Mouse (Mus musculus) MEL (cell line): ENCODE measurements at regions not wholly inside any gene's neighbourhood (a gene's known extent, or its start where the extent isn't known, plus 50 kb on each side); places are given as distances from the start of the nearest gene placed in this dataset.

Source experiments
- DNase-seq: peaks from one replicate; pipeline ENCODE4 v3.0.0; 2011; ENCODE audit warnings: low read depth, low spot score
- H3K27ac ChIP-seq: 2 replicates; pipeline ENCODE4 v1.5.1; 2012; ENCODE audit warnings: low read depth, mild to moderate bottlenecking, control low read depth, low read length, moderate library complexity; ENCODE audit not compliant: control insufficient read depth
- H3K27me3 ChIP-seq, 2 experiments: fragments of 150-350 bp in 1 of 2; sonication (generic) in 1 of 2; 2 replicates each; pipeline ENCODE4 v1.6.1; 2012; ENCODE audit warnings: low read length in 2 of 2, mild to moderate bottlenecking in 2 of 2, improper control_type of control experiment in 1 of 2, moderate library complexity in 1 of 2; ENCODE audit not compliant: insufficient read depth in 2 of 2, control insufficient read depth in 1 of 2
- H3K36me3 ChIP-seq, 2 experiments: 2 replicates each; pipeline ENCODE4 v1.6.1; 2012 to 2014; ENCODE audit warnings: low read length in 2 of 2, improper control_type of control experiment in 1 of 2, inconsistent platforms in 1 of 2, mild to moderate bottlenecking in 1 of 2; ENCODE audit not compliant: insufficient read depth in 2 of 2, control insufficient read depth in 1 of 2
- H3K4me1 ChIP-seq, 2 experiments: fragments of 150-350 bp in 1 of 2; sonication (generic) in 1 of 2; 2 replicates each; pipeline ENCODE4 v1.6.1; 2012; ENCODE audit warnings: low read length in 2 of 2, improper control_type of control experiment in 1 of 2, mild to moderate bottlenecking in 1 of 2; ENCODE audit not compliant: insufficient read depth in 2 of 2, control insufficient read depth in 1 of 2
- H3K4me3 ChIP-seq, 2 experiments: fragments of 150-350 bp in 1 of 2; sonication (generic) in 1 of 2; 2 replicates each; pipeline ENCODE4 v1.5.1; 2012; ENCODE audit warnings: low read depth in 2 of 2, low read length in 2 of 2, mild to moderate bottlenecking in 2 of 2, moderate library complexity in 2 of 2, control low read depth in 1 of 2, improper control_type of control experiment in 1 of 2; ENCODE audit not compliant: control insufficient read depth in 1 of 2, insufficient read depth in 1 of 2
- H3K79me2 ChIP-seq: 2 replicates; pipeline ENCODE4 v1.6.1; 2012; ENCODE audit warnings: mild to moderate bottlenecking, low read length, moderate library complexity; ENCODE audit not compliant: control insufficient read depth, poor library complexity, insufficient read depth
- H3K9ac ChIP-seq: 2 replicates; pipeline ENCODE4 v1.6.1; 2012; ENCODE audit warnings: low read depth, mild to moderate bottlenecking, control low read depth, low read length, moderate library complexity; ENCODE audit not compliant: control insufficient read depth, poor library complexity, severe bottlenecking
- H3K9me3 ChIP-seq: fragments of 150-350 bp; sonication (generic); replicated peaks from 2 replicates; pipeline ENCODE4 v1.6.1; 2012; ENCODE audit warnings: mild to moderate bottlenecking, low read length, improper control_type of control experiment, moderate library complexity; ENCODE audit not compliant: insufficient read depth
- BHLHE40 ChIP-seq: IDR thresholded peaks from 2 replicates; pipeline ENCODE4 v1.6.1; 2012; ENCODE audit warnings: low read depth, mild to moderate bottlenecking, inconsistent platforms, low read length, improper control_type of control experiment, borderline replicate concordance
- CHD2 ChIP-seq: IDR thresholded peaks from 2 replicates; pipeline ENCODE4 v1.6.1; 2011; ENCODE audit warnings: low read length, improper control_type of control experiment
- CTCF ChIP-seq, 3 experiments: IDR thresholded peaks in 2 of 3; conservative IDR thresholded peaks in 1 of 3; 2 replicates each; pipeline ENCODE4 v1.5.1; 2011 to 2012; ENCODE audit warnings: low read length in 3 of 3, low read depth in 2 of 3, mild to moderate bottlenecking in 2 of 3, improper control_type of control experiment in 1 of 3, inconsistent platforms in 1 of 3, mixed read lengths in 1 of 3, moderate library complexity in 1 of 3; ENCODE audit not compliant: control insufficient read depth in 1 of 3, insufficient read depth in 1 of 3, poor library complexity in 1 of 3, severe bottlenecking in 1 of 3
- ELF1 ChIP-seq: IDR thresholded peaks from 2 replicates; pipeline ENCODE4 v1.6.1; 2014; ENCODE audit warnings: low read depth, mild to moderate bottlenecking, inconsistent platforms, low read length, improper control_type of control experiment, moderate library complexity
- EP300 ChIP-seq, 2 experiments: IDR thresholded peaks; 2 replicates each; pipeline ENCODE4 v1.6.1; 2011; ENCODE audit warnings: improper control_type of control experiment in 2 of 2, low read length in 2 of 2, low read depth in 1 of 2, mild to moderate bottlenecking in 1 of 2
- ETS1 ChIP-seq: IDR thresholded peaks from 2 replicates; pipeline ENCODE4 v1.6.1; 2012; ENCODE audit warnings: low read depth, mild to moderate bottlenecking, inconsistent platforms, low read length, improper control_type of control experiment, moderate library complexity
- GATA1 ChIP-seq: IDR thresholded peaks from 2 replicates; pipeline ENCODE4 v1.6.1; 2011; ENCODE audit warnings: low read depth, low read length, improper control_type of control experiment
- JUND ChIP-seq: IDR thresholded peaks from 2 replicates; pipeline ENCODE4 v1.6.1; 2011; ENCODE audit warnings: low read depth, mild to moderate bottlenecking, improper control_type of control experiment, low read length
- MAX ChIP-seq: IDR thresholded peaks from 2 replicates; pipeline ENCODE4 v1.6.1; 2011; ENCODE audit warnings: low read length, improper control_type of control experiment
- MEF2A ChIP-seq: IDR thresholded peaks from 2 replicates; pipeline ENCODE4 v1.6.1; 2014; ENCODE audit warnings: low read depth, mild to moderate bottlenecking, inconsistent platforms, low read length, improper control_type of control experiment; ENCODE audit not compliant: poor library complexity, insufficient replicate concordance, severe bottlenecking; ENCODE audit errors: extremely low read depth
- MXI1 ChIP-seq: IDR thresholded peaks from 2 replicates; pipeline ENCODE4 v1.6.1; 2011; ENCODE audit warnings: mild to moderate bottlenecking, low read depth, low read length, improper control_type of control experiment
- MYB ChIP-seq: IDR thresholded peaks from 2 replicates; pipeline ENCODE4 v1.6.1; 2011; ENCODE audit warnings: mild to moderate bottlenecking, low read depth, low read length, improper control_type of control experiment
- MYC ChIP-seq: IDR thresholded peaks from 2 replicates; pipeline ENCODE4 v1.6.1; 2011; ENCODE audit warnings: low read depth, mild to moderate bottlenecking, low read length, improper control_type of control experiment, moderate library complexity
- NRF1 ChIP-seq: IDR thresholded peaks from 2 replicates; pipeline ENCODE4 v1.6.1; 2014; ENCODE audit warnings: low read depth, mild to moderate bottlenecking, inconsistent platforms, low read length, improper control_type of control experiment, moderate library complexity; ENCODE audit not compliant: poor library complexity, insufficient read depth, severe bottlenecking
- POLR2A ChIP-seq, 2 experiments: IDR thresholded peaks; 2 replicates each; pipeline ENCODE4 v1.6.1; 2011 to 2012; ENCODE audit warnings: low read length in 2 of 2, mild to moderate bottlenecking in 2 of 2, control low read depth in 1 of 2, improper control_type of control experiment in 1 of 2, low read depth in 1 of 2, moderate library complexity in 1 of 2; ENCODE audit not compliant: control insufficient read depth in 1 of 2, insufficient read depth in 1 of 2, poor library complexity in 1 of 2
- POLR2AphosphoS2 ChIP-seq: IDR thresholded peaks from 2 replicates; pipeline ENCODE4 v1.6.1; 2011; ENCODE audit warnings: low read length, improper control_type of control experiment
- POLR2AphosphoS5 ChIP-seq: IDR thresholded peaks from 2 replicates; pipeline ENCODE4 v1.6.1; 2012; ENCODE audit warnings: low read depth, borderline replicate concordance, mild to moderate bottlenecking, inconsistent platforms, low read length, moderate library complexity, mixed read lengths
- RCOR1 ChIP-seq: IDR thresholded peaks from 2 replicates; pipeline ENCODE4 v1.6.1; 2012; ENCODE audit warnings: low read depth, mild to moderate bottlenecking, inconsistent platforms, low read length, improper control_type of control experiment
- SIN3A ChIP-seq: IDR thresholded peaks from 2 replicates; pipeline ENCODE4 v1.6.1; 2012; ENCODE audit warnings: low read length, improper control_type of control experiment, inconsistent platforms
- SMC3 ChIP-seq: IDR thresholded peaks from 2 replicates; pipeline ENCODE4 v1.6.1; 2011; ENCODE audit warnings: low read depth, low read length, improper control_type of control experiment
- TCF12 ChIP-seq: IDR thresholded peaks from 2 replicates; pipeline ENCODE4 v1.6.1; 2014; ENCODE audit warnings: low read depth, mild to moderate bottlenecking, inconsistent platforms, low read length, improper control_type of control experiment, moderate library complexity
- UBTF ChIP-seq: IDR thresholded peaks from 2 replicates; pipeline ENCODE4 v1.6.1; 2012; ENCODE audit warnings: low read depth, mild to moderate bottlenecking, inconsistent platforms, low read length, improper control_type of control experiment, moderate library complexity, borderline replicate concordance; ENCODE audit not compliant: insufficient read depth
- USF1 ChIP-seq: IDR thresholded peaks from 2 replicates; pipeline ENCODE4 v1.6.1; 2014; ENCODE audit warnings: low read depth, mild to moderate bottlenecking, inconsistent platforms, low read length, improper control_type of control experiment, moderate library complexity
- USF2 ChIP-seq, 2 experiments: IDR thresholded peaks; 2 replicates each; pipeline ENCODE4 v1.6.1; 2011 to 2012; ENCODE audit warnings: improper control_type of control experiment in 2 of 2, low read length in 2 of 2, borderline replicate concordance in 1 of 2, inconsistent platforms in 1 of 2, low read depth in 1 of 2, mild to moderate bottlenecking in 1 of 2; ENCODE audit not compliant: insufficient read depth in 1 of 2
- ZMIZ1 ChIP-seq: IDR thresholded peaks from 2 replicates; pipeline ENCODE4 v1.6.1; 2012; ENCODE audit warnings: low read depth, mild to moderate bottlenecking, inconsistent platforms, low read length, improper control_type of control experiment, moderate library complexity
- ZNF384 ChIP-seq: IDR thresholded peaks from 2 replicates; pipeline ENCODE4 v1.6.1; 2012; ENCODE audit warnings: low read depth, mild to moderate bottlenecking, inconsistent platforms, low read length, improper control_type of control experiment

- Histone ChIP-seq H3K4me1 (no peaks in the 10 kb centered on the region), H3K9me3 (no peaks in the 10 kb centered on the region), H3K9ac (no peak overlapping the region), H3K4me3 (no peak overlapping the region), H3K27ac (no peak overlapping the region), H3K36me3 (no peaks in the 10 kb centered on the region), H3K27me3 (no peaks in the 10 kb centered on the region), H3K79me2 (no peaks in the 10 kb centered on the region)
- TF ChIP-seq MXI1: no peak
- no peak for TF ChIP-seq CTCF (IDR thresholded peaks at IDR 0.05 in 2 of 3, conservative IDR thresholded peaks at IDR 0.05 in 1 of 3; ENCODE audit: control insufficient read depth in 1 of 3, insufficient read depth in 1 of 3, low read depth in 2 of 3, low read length in 3 of 3, poor library complexity in 1 of 3, severe bottlenecking in 1 of 3)
- no peak for TF ChIP-seq EP300 (IDR thresholded peaks at IDR 0.05; ENCODE audit: low read depth in 1 of 2, low read length in 2 of 2)
- no peak for TF ChIP-seq USF2 (IDR thresholded peaks at IDR 0.05; ENCODE audit: borderline replicate concordance in 1 of 2, insufficient read depth in 1 of 2, low read depth in 1 of 2, low read length in 2 of 2)
- TF ChIP-seq MAX: no peak
- no peak for TF ChIP-seq POLR2A (IDR thresholded peaks at IDR 0.05; ENCODE audit: control insufficient read depth in 1 of 2, insufficient read depth in 1 of 2, low read depth in 1 of 2, low read length in 2 of 2, poor library complexity in 1 of 2)
- TF ChIP-seq SMC3: no peak
- no peak for TF ChIP-seq POLR2AphosphoS2
- no peak for TF ChIP-seq NRF1
- TF ChIP-seq MYC: no peak
- no peak for TF ChIP-seq BHLHE40
- TF ChIP-seq USF1: no peak
- TF ChIP-seq ETS1: no peak
- no peak for TF ChIP-seq ZNF384
- TF ChIP-seq CHD2: no peak
- TF ChIP-seq RCOR1: no peak
- no peak for TF ChIP-seq GATA1
- DNase-seq: no peak
These were observed 94.8 kb upstream of the Sfswap start for GRCm38 (mm10) chr5:129406259-129406658.

GRCm38 (mm10) chr5:129409440-129410004 lies 91.5 kb upstream of the Sfswap start:
- no peaks in the 10 kb centered on the region for H3K36me3 ChIP-seq
- TF ChIP-seq ZMIZ1 (no peak), RCOR1 (no peak), TCF12 (no peak), UBTF (no peak), ELF1 (no peak), JUND (no peak), MXI1 (no peak), MEF2A (no peak), SIN3A (no peak), MYB (no peak), POLR2AphosphoS5 (no peak)
- TF ChIP-seq, all 39 proteins: peak for 0
- H3K4me1 ChIP-seq: no peaks in the 10 kb centered on the region
- H3K4me3 ChIP-seq: no peak overlapping the region
- H3K79me2 ChIP-seq: no peaks in the 10 kb centered on the region
- H3K27me3 ChIP-seq: no peaks in the 10 kb centered on the region
- no peak for DNase-seq
- H3K27ac ChIP-seq: no peak overlapping the region
- no peak overlapping the region for H3K9ac ChIP-seq
- H3K9me3 ChIP-seq: no peaks in the 10 kb centered on the region
